Mouse (Mus musculus): Measurements from ENCODE around the gene Cpsf2.

Gene Cpsf2

DNA sequence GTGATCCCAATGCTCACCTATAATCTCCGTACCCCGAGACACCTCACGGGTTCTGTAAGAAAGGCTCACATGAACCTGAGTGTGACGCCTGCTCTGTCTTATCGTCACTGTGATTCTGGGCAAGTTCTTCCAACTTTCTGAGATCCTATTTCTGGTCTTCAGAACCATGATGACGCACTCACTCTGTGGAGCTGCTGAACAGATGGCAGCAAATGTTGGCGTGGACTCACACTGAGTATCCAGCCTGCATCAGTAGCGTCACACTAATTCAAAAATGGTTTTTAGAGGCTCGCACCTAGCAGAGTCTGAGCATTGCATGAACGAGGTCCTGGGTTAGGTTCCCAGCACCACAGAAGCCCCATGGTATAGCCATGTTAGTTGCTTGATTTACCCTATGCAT, 80.0 kb downstream of the Cpsf2 start:
- DNase-seq (ENCODE audit: low read depth in 2 of 2, low spot score in 2 of 2): no peak

All from CD8-positive naive resting alpha-beta T cell, adult 2 months (primary cell).